Mouse (Mus musculus) embryonic fibroblast, embryonic 13.5 days (primary cell): Measurements from ENCODE around the gene Rai2.

Experiments used
- CTCF ChIP-seq: IDR thresholded peaks from 2 replicates; pipeline ENCODE4 v1.5.1; 2011; ENCODE audit warnings: mild to moderate bottlenecking, control low read depth, low read length, moderate library complexity, borderline replicate concordance; ENCODE audit not compliant: insufficient read depth
- POLR2A ChIP-seq: IDR thresholded peaks from 2 replicates; pipeline ENCODE4 v1.6.1; 2011; ENCODE audit warnings: low read depth, mild to moderate bottlenecking, control low read depth, low read length, moderate library complexity

DNA sequence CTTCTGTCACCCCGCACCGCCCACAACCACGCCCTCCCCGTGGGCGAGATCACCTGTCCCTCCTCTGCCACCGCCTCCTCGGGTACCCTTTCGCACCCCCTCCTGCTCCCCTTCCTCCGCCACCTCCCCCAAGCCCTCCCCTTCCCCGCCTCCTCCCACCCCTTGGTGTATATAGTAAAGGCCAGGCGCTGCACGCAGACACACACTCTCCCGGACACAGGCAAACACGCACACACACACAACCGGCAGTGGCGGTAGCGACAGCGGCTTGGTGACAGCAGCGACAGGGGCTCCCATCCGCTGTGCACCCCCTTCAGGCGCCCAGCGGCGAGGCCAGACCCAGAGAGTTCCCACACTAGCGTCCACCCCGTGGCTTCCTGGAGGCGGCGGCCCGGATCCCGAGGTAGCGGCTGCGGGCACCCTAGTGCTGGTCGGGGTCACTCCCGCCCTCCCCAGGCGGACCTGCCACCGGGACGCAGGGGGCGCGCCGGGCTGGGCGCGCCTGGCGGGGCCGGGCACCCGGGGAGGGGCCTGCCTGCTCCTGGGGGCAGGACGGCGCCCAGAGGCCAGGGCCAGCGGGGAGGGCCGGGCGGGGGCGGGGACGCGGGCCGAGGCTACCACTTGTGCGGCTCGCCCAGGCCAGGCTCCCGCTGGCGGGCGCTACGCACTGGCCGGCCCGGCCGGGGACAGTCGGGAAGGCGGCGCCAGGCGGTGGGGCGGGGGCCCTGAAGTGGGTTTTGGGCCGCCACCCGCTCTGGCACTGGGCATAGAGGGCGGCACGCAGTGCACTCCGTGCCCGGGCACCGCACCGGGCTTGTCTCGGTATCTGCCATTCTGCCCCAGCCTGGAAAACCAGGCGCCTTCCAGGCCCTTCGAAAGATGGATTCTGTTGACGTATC lies at the start of gene Rai2:
- TF ChIP-seq POLR2A (no peak; the same call in 1 of the 2 replicates), CTCF (no peak)
